Mouse (Mus musculus) MEL (cell line): Measurements from ENCODE around the gene Tmem266. TPM values are rescaled to one million over a fixed set of nuclear protein-coding genes. Genes with fewer than 3 reads are reported as not detected.

Source experiments
- DNase-seq: peaks from one replicate; pipeline ENCODE4 v3.0.0; 2011; ENCODE audit warnings: low read depth, low spot score
- H3K27ac ChIP-seq: 2 replicates; pipeline ENCODE4 v1.5.1; 2012; ENCODE audit warnings: low read depth, mild to moderate bottlenecking, control low read depth, low read length, moderate library complexity; ENCODE audit not compliant: control insufficient read depth
- H3K27me3 ChIP-seq, 2 experiments: fragments of 150-350 bp in 1 of 2; sonication (generic) in 1 of 2; 2 replicates each; pipeline ENCODE4 v1.6.1; 2012; ENCODE audit warnings: low read length in 2 of 2, mild to moderate bottlenecking in 2 of 2, improper control_type of control experiment in 1 of 2, moderate library complexity in 1 of 2; ENCODE audit not compliant: insufficient read depth in 2 of 2, control insufficient read depth in 1 of 2
- H3K36me3 ChIP-seq, 2 experiments: 2 replicates each; pipeline ENCODE4 v1.6.1; 2012 to 2014; ENCODE audit warnings: low read length in 2 of 2, improper control_type of control experiment in 1 of 2, inconsistent platforms in 1 of 2, mild to moderate bottlenecking in 1 of 2; ENCODE audit not compliant: insufficient read depth in 2 of 2, control insufficient read depth in 1 of 2
- H3K4me1 ChIP-seq, 2 experiments: fragments of 150-350 bp in 1 of 2; sonication (generic) in 1 of 2; 2 replicates each; pipeline ENCODE4 v1.6.1; 2012; ENCODE audit warnings: low read length in 2 of 2, improper control_type of control experiment in 1 of 2, mild to moderate bottlenecking in 1 of 2; ENCODE audit not compliant: insufficient read depth in 2 of 2, control insufficient read depth in 1 of 2
- H3K4me3 ChIP-seq, 2 experiments: fragments of 150-350 bp in 1 of 2; sonication (generic) in 1 of 2; 2 replicates each; pipeline ENCODE4 v1.5.1; 2012; ENCODE audit warnings: low read depth in 2 of 2, low read length in 2 of 2, mild to moderate bottlenecking in 2 of 2, moderate library complexity in 2 of 2, control low read depth in 1 of 2, improper control_type of control experiment in 1 of 2; ENCODE audit not compliant: control insufficient read depth in 1 of 2, insufficient read depth in 1 of 2
- H3K79me2 ChIP-seq: 2 replicates; pipeline ENCODE4 v1.6.1; 2012; ENCODE audit warnings: mild to moderate bottlenecking, low read length, moderate library complexity; ENCODE audit not compliant: control insufficient read depth, poor library complexity, insufficient read depth
- H3K9ac ChIP-seq: 2 replicates; pipeline ENCODE4 v1.6.1; 2012; ENCODE audit warnings: low read depth, mild to moderate bottlenecking, control low read depth, low read length, moderate library complexity; ENCODE audit not compliant: control insufficient read depth, poor library complexity, severe bottlenecking
- H3K9me3 ChIP-seq: fragments of 150-350 bp; sonication (generic); replicated peaks from 2 replicates; pipeline ENCODE4 v1.6.1; 2012; ENCODE audit warnings: mild to moderate bottlenecking, low read length, improper control_type of control experiment, moderate library complexity; ENCODE audit not compliant: insufficient read depth
- CHD1 ChIP-seq: IDR thresholded peaks from 2 replicates; pipeline ENCODE4 v1.6.1; 2012; ENCODE audit warnings: low read depth, mild to moderate bottlenecking, inconsistent platforms, low read length, improper control_type of control experiment
- CTCF ChIP-seq, 3 experiments: IDR thresholded peaks in 2 of 3; conservative IDR thresholded peaks in 1 of 3; 2 replicates each; pipeline ENCODE4 v1.5.1; 2011 to 2012; ENCODE audit warnings: low read length in 3 of 3, low read depth in 2 of 3, mild to moderate bottlenecking in 2 of 3, improper control_type of control experiment in 1 of 3, inconsistent platforms in 1 of 3, mixed read lengths in 1 of 3, moderate library complexity in 1 of 3; ENCODE audit not compliant: control insufficient read depth in 1 of 3, insufficient read depth in 1 of 3, poor library complexity in 1 of 3, severe bottlenecking in 1 of 3
- E2F4 ChIP-seq: IDR thresholded peaks from 2 replicates; pipeline ENCODE4 v1.6.1; 2011; ENCODE audit warnings: low read depth, low read length, improper control_type of control experiment, borderline replicate concordance
- ELF1 ChIP-seq: IDR thresholded peaks from 2 replicates; pipeline ENCODE4 v1.6.1; 2014; ENCODE audit warnings: low read depth, mild to moderate bottlenecking, inconsistent platforms, low read length, improper control_type of control experiment, moderate library complexity
- KAT2A ChIP-seq: conservative IDR thresholded peaks from 2 replicates; pipeline ENCODE4 v1.6.1; 2012; ENCODE audit warnings: low read depth, low read length, improper control_type of control experiment, inconsistent platforms
- MXI1 ChIP-seq: IDR thresholded peaks from 2 replicates; pipeline ENCODE4 v1.6.1; 2011; ENCODE audit warnings: mild to moderate bottlenecking, low read depth, low read length, improper control_type of control experiment
- POLR2A ChIP-seq, 2 experiments: IDR thresholded peaks; 2 replicates each; pipeline ENCODE4 v1.6.1; 2011 to 2012; ENCODE audit warnings: low read length in 2 of 2, mild to moderate bottlenecking in 2 of 2, control low read depth in 1 of 2, improper control_type of control experiment in 1 of 2, low read depth in 1 of 2, moderate library complexity in 1 of 2; ENCODE audit not compliant: control insufficient read depth in 1 of 2, insufficient read depth in 1 of 2, poor library complexity in 1 of 2
- POLR2AphosphoS2 ChIP-seq: IDR thresholded peaks from 2 replicates; pipeline ENCODE4 v1.6.1; 2011; ENCODE audit warnings: low read length, improper control_type of control experiment
- RCOR1 ChIP-seq: IDR thresholded peaks from 2 replicates; pipeline ENCODE4 v1.6.1; 2012; ENCODE audit warnings: low read depth, mild to moderate bottlenecking, inconsistent platforms, low read length, improper control_type of control experiment
- SMC3 ChIP-seq: IDR thresholded peaks from 2 replicates; pipeline ENCODE4 v1.6.1; 2011; ENCODE audit warnings: low read depth, low read length, improper control_type of control experiment
- TAL1 ChIP-seq: IDR thresholded peaks from 2 replicates; pipeline ENCODE4 v1.6.1; 2012; ENCODE audit warnings: mild to moderate bottlenecking, inconsistent platforms, low read length, moderate library complexity, mixed read lengths
- TBP ChIP-seq: IDR thresholded peaks from 2 replicates; pipeline ENCODE4 v1.8.0; 2011; ENCODE audit warnings: low read depth, low read length, improper control_type of control experiment
- UBTF ChIP-seq: IDR thresholded peaks from 2 replicates; pipeline ENCODE4 v1.6.1; 2012; ENCODE audit warnings: low read depth, mild to moderate bottlenecking, inconsistent platforms, low read length, improper control_type of control experiment, moderate library complexity, borderline replicate concordance; ENCODE audit not compliant: insufficient read depth
- USF1 ChIP-seq: IDR thresholded peaks from 2 replicates; pipeline ENCODE4 v1.6.1; 2014; ENCODE audit warnings: low read depth, mild to moderate bottlenecking, inconsistent platforms, low read length, improper control_type of control experiment, moderate library complexity
- ZMIZ1 ChIP-seq: IDR thresholded peaks from 2 replicates; pipeline ENCODE4 v1.6.1; 2012; ENCODE audit warnings: low read depth, mild to moderate bottlenecking, inconsistent platforms, low read length, improper control_type of control experiment, moderate library complexity
- polyA plus RNA-seq, 2 experiments: library from polyadenylated mRNA; stranded (reverse) in 1 of 2; unstranded in 1 of 2; fragments of >175 nt in 1 of 2; fragments of >200 nt in 1 of 2; gene quantifications; 2 replicates each; pipeline versions ENCODE4 v1.2.1 to v1.2.4; 2012; ENCODE audit warnings: low replicate concordance in 2 of 2, low read depth in 1 of 2; ENCODE audit not compliant: insufficient read length in 2 of 2, insufficient read depth in 1 of 2, missing spikeins in 1 of 2
- total RNA-seq: library from RNA; depleted of rRNA; stranded (reverse); fragments of 300-350 nt; gene quantifications from 2 replicates; pipeline ENCODE4 v1.2.3, GENCODE M21; 2012

Tmem266 gene
- total and polyA plus RNA-seq, 3 experiments: not detected

GRCm38 (mm10) chr9:55368011-55368410 is 41.3 kb downstream of the Tmem266 start:
- Histone ChIP-seq H3K4me1 (no peaks in the 10 kb centered on the region), H3K36me3 (no peaks in the 10 kb centered on the region), H3K79me2 (no peaks in the 10 kb centered on the region), H3K4me3 (no peak overlapping the region), H3K9me3 (no peaks in the 10 kb centered on the region), H3K9ac (no peak overlapping the region), H3K27me3 (peaks cover 6 to 14% of the 10 kb centered on the region in 2 experiments), H3K27ac (no peak overlapping the region)
- DNase-seq: no peak
- TF ChIP-seq TBP (no peak), MXI1 (no peak), USF1 (no peak), CHD1 (no peak), ZMIZ1 (no peak), E2F4 (no peak), TAL1 (no peak)

- Histone ChIP-seq H3K9ac (no peak overlapping the region), H3K27me3 (peaks cover 13 to 17% of the 10 kb centered on the region in 2 experiments), H3K79me2 (no peaks in the 10 kb centered on the region), H3K4me3 (no peak overlapping the region), H3K36me3 (no peaks in the 10 kb centered on the region), H3K4me1 (no peaks in the 10 kb centered on the region), H3K9me3 (no peaks in the 10 kb centered on the region), H3K27ac (no peak overlapping the region)
- TF ChIP-seq POLR2A (IDR thresholded peaks at IDR 0.05; ENCODE audit: control insufficient read depth in 1 of 2, insufficient read depth in 1 of 2, low read depth in 1 of 2, low read length in 2 of 2, poor library complexity in 1 of 2): no peak
- TF ChIP-seq MXI1: no peak
- no peak for TF ChIP-seq CTCF (IDR thresholded peaks at IDR 0.05 in 2 of 3, conservative IDR thresholded peaks at IDR 0.05 in 1 of 3; ENCODE audit: control insufficient read depth in 1 of 3, insufficient read depth in 1 of 3, low read depth in 2 of 3, low read length in 3 of 3, poor library complexity in 1 of 3, severe bottlenecking in 1 of 3)
- TF ChIP-seq CHD1: no peak
- no peak for TF ChIP-seq KAT2A
- TF ChIP-seq RCOR1: no peak
- TF ChIP-seq SMC3: no peak
- TF ChIP-seq POLR2AphosphoS2: no peak
- no peak for TF ChIP-seq ZMIZ1
- TF ChIP-seq ELF1: no peak
- TF ChIP-seq UBTF: no peak
- no peak for DNase-seq
Observed at GRCm38 (mm10) chr9:55371908-55372307, 45.2 kb downstream of the Tmem266 start.
